Mouse (Mus musculus) spleen, adult 2 months (tissue): ENCODE results near the gene Clcnkb. TPM values are rescaled to one million over a fixed set of nuclear protein-coding genes. Genes with fewer than 3 reads are reported as not detected.
A peak's percentile ranks its signal among the peaks of the same experiment; 100 is the strongest.

ENCODE experiments used
- DNase-seq, 2 experiments: peaks; one replicate each; pipeline versions ENCODE4 v3.0.0 to v3.0.0-alpha.2; 2012 to 2021; ENCODE audit warnings: low spot score in 2 of 2, low read depth in 1 of 2
- H3K27ac ChIP-seq: fragments of 200-500 bp; 2 replicates; pipeline ENCODE4 v1.5.1; 2012; ENCODE audit warnings: low read length, inconsistent platforms; ENCODE audit not compliant: insufficient read depth
- H3K27me3 ChIP-seq: fragments of 200-500 bp; 2 replicates; pipeline ENCODE4 v1.6.1; 2012; ENCODE audit warnings: mild to moderate bottlenecking, moderate library complexity, low read length, inconsistent platforms; ENCODE audit not compliant: control insufficient read depth, insufficient read depth
- H3K36me3 ChIP-seq: fragments of 200-500 bp; 2 replicates; pipeline ENCODE4 v1.6.1; 2012; ENCODE audit warnings: mild to moderate bottlenecking, low read length, inconsistent platforms; ENCODE audit not compliant: control insufficient read depth, insufficient read depth
- H3K4me1 ChIP-seq: fragments of 200-500 bp; 2 replicates; pipeline ENCODE4 v1.6.1; 2011; ENCODE audit warnings: inconsistent platforms; ENCODE audit not compliant: control insufficient read depth, insufficient read depth, insufficient read length
- H3K4me3 ChIP-seq: fragments of 200-500 bp; 2 replicates; pipeline ENCODE4 v1.5.1; 2011; ENCODE audit warnings: mild to moderate bottlenecking, inconsistent platforms; ENCODE audit not compliant: insufficient read depth, insufficient read length; ENCODE audit errors: extremely low read depth
- CTCF ChIP-seq: fragments of 200-500 bp; IDR thresholded peaks from 2 replicates; pipeline ENCODE4 v1.5.1; 2011; ENCODE audit warnings: mild to moderate bottlenecking, inconsistent platforms; ENCODE audit not compliant: insufficient read depth, insufficient read length, insufficient replicate concordance; ENCODE audit errors: extremely low read depth
- POLR2A ChIP-seq: fragments of 200-500 bp; IDR thresholded peaks from 2 replicates; pipeline ENCODE4 v1.6.1; 2011; ENCODE audit warnings: low read depth, low read length, inconsistent platforms
- WGBS: fragments of 180-500 bp; shearing (Covaris S2); methylation state at CpG from one replicate; pipeline ENCODE4 v1.1.7; 2018; 5-methylcytosine and 5-hydroxymethylcytosine counted together
- polyA plus RNA-seq: library from polyadenylated mRNA; depleted of rRNA; stranded (reverse); fragments of >200 nt; gene quantifications from 2 replicates; pipeline ENCODE4 v1.2.3, GENCODE M21; 2012

Gene Clcnkb
- polyA plus RNA-seq, 1 experiment: 0.07 TPM

GRCm38 (mm10) chr4:141389366-141390150 is 26.3 kb downstream of the Clcnkb start:
- Histone ChIP-seq H3K4me3 (no peak overlapping the region), H3K27me3 (no peaks in the 10 kb centered on the region), H3K4me1 (no peaks in the 10 kb centered on the region), H3K36me3 (no peaks in the 10 kb centered on the region), H3K27ac (no peak overlapping the region)
- TF ChIP-seq POLR2A: no peak
- TF ChIP-seq CTCF: no peak
- WGBS: 81% methylated on average over 18 of the region's 18 CpGs
- DNase-seq: no peak

- 71% methylated on average over 5 of the region's 5 CpGs for WGBS
- H3K4me1 ChIP-seq: no peaks in the 10 kb centered on the region
- H3K27ac ChIP-seq: no peak overlapping the region
- TF ChIP-seq POLR2A: no peak
- no peaks in the 10 kb centered on the region for H3K27me3 ChIP-seq
- no peak for DNase-seq
- no peak overlapping the region for H3K4me3 ChIP-seq
- H3K36me3 ChIP-seq: no peaks in the 10 kb centered on the region
These were observed 27.9 kb downstream of the Clcnkb start for GRCm38 (mm10) chr4:141387933-141388332.

GRCm38 (mm10) chr4:141387093-141387784 is 28.6 kb downstream of the Clcnkb start:
- Histone ChIP-seq H3K4me3 (no peak overlapping the region), H3K27me3 (peaks cover 5% of the 10 kb centered on the region; the same call in 1 of the 2 replicates), H3K36me3 (no peaks in the 10 kb centered on the region), H3K4me1 (peaks cover 2% of the 10 kb centered on the region; the same call in 1 of the 2 replicates), H3K27ac (no peak overlapping the region)
- TF ChIP-seq CTCF (peak; percentile 58; the same call in 1 of the 2 replicates), POLR2A (no peak)
- 16% methylated on average over 5 of the region's 5 CpGs for WGBS
- peak; percentile 19 to 62 for DNase-seq

DNA sequence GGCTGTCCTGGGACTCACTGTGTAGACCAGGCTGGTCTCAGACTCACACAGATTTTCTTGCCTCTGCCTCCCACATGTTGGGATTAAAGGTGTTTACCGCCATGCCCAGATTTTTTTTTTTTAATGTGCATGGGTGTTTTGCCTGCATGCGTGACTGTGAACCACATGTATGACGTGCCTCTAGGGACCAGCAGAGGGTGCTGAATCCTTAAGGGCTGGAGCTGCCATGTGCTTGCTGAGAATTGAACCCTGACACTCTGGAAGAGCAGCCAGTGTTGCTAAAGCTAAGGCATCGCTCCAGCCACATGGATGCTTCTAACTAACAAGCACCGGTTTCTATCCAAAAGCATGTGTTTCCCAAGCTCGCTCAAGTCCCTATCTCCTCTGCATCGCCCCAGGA is 29.7 kb downstream of the Clcnkb start:
- TF ChIP-seq CTCF: no peak
- no peak for TF ChIP-seq POLR2A
- H3K4me3 ChIP-seq: no peak overlapping the region
- H3K36me3 ChIP-seq: no peaks in the 10 kb centered on the region
- H3K4me1 ChIP-seq: peaks cover 4% of the 10 kb centered on the region; the same call in 1 of the 2 replicates
- peaks cover 5% of the 10 kb centered on the region; the same call in 1 of the 2 replicates for H3K27me3 ChIP-seq
- no peak overlapping the region for H3K27ac ChIP-seq
- WGBS: 80% methylated on average over 7 of the region's 7 CpGs
- no peak for DNase-seq

GRCm38 (mm10) chr4:141385275-141385674 is 30.5 kb downstream of the Clcnkb start:
- H3K27ac ChIP-seq: no peak overlapping the region
- peaks cover 4% of the 10 kb centered on the region; the same call in 1 of the 2 replicates for H3K4me1 ChIP-seq
- H3K36me3 ChIP-seq: no peaks in the 10 kb centered on the region
- WGBS: 3% methylated on average over 7 of the region's 7 CpGs
- H3K27me3 ChIP-seq: peaks cover 5% of the 10 kb centered on the region; the same call in 1 of the 2 replicates
- no peak for TF ChIP-seq POLR2A
- TF ChIP-seq CTCF: peak; percentile 86; the same call in 1 of the 2 replicates
- DNase-seq: peak; percentile 35 to 40
- no peak overlapping the region for H3K4me3 ChIP-seq

- WGBS: 1% methylated on average over 25 of the region's 25 CpGs
- Histone ChIP-seq H3K4me1 (peaks cover 4% of the 10 kb centered on the region; the same call in 1 of the 2 replicates), H3K27ac (no peak overlapping the region), H3K27me3 (peaks cover 5% of the 10 kb centered on the region; the same call in 1 of the 2 replicates), H3K4me3 (peak overlapping the region; percentile 24; the same call in 1 of the 2 replicates), H3K36me3 (no peaks in the 10 kb centered on the region)
- TF ChIP-seq POLR2A: no peak
- no peak for TF ChIP-seq CTCF
- peak in 1 of 2 experiments; percentile 8 for DNase-seq
These were observed 33.4 kb downstream of the Clcnkb start for GRCm38 (mm10) chr4:141382406-141382805.

- no peak for TF ChIP-seq CTCF
- no peak for TF ChIP-seq POLR2A
- no peak for DNase-seq
- Histone ChIP-seq H3K4me1 (peaks cover 4% of the 10 kb centered on the region; the same call in 1 of the 2 replicates), H3K27me3 (peaks cover 5% of the 10 kb centered on the region; the same call in 1 of the 2 replicates), H3K27ac (no peak overlapping the region), H3K36me3 (no peaks in the 10 kb centered on the region), H3K4me3 (no peak overlapping the region)
- 70% methylated on average over 8 of the region's 8 CpGs for WGBS
These were observed 36.1 kb downstream of the Clcnkb start for GRCm38 (mm10) chr4:141379674-141380073.
